Mouse (Mus musculus): ENCODE measurements around the gene Fcgr4. TPM values are rescaled to one million over a fixed set of nuclear protein-coding genes. Genes with fewer than 3 reads are reported as not detected.

Gene Fcgr4
- total and polyA plus RNA-seq, 3 experiments: 0.03 to 0.22 TPM; not detected in 1

GRCm38 (mm10) chr1:171037861-171038721, 19.4 kb downstream of the Fcgr4 start:
- H3K9me3 ChIP-seq (replicated peaks): no peaks in the 10 kb centered on the region
- ATAC-seq (ENCODE audit: extremely low read depth, insufficient number of reproducible peaks, low FRiP score, poor library complexity, severe bottlenecking): peak; percentile 11; the same call in 1 of the 2 replicates
- H3K4me3 ChIP-seq (ENCODE audit: low read depth, low read length): peak overlapping the region; percentile 77
- peaks cover 32% of the 10 kb centered on the region for H3K4me1 ChIP-seq (ENCODE audit: insufficient read depth, low read depth, low read length)
- no peak for DNase-seq (ENCODE audit: low spot score)
- TF ChIP-seq GATA2 (IDR thresholded peaks at IDR 0.05; ENCODE audit: borderline replicate concordance, low read depth, low read length) (no peak), TAL1 (conservative IDR thresholded peaks at IDR 0.05; ENCODE audit: low read depth, low read length) (no peak), CTCF (IDR thresholded peaks at IDR 0.05; ENCODE audit: low read depth, low read length) (no peak), GATA1 (IDR thresholded peaks at IDR 0.05; ENCODE audit: borderline replicate concordance, low read length) (no peak), POLR2AphosphoS5 (IDR thresholded peaks at IDR 0.05; ENCODE audit: insufficient replicate concordance, low read depth, low read length) (no peak)
- no peaks in the 10 kb centered on the region for H3K36me3 ChIP-seq (replicated peaks)
- H3K27me3 ChIP-seq (ENCODE audit: insufficient read depth, low read length): peaks cover 5% of the 10 kb centered on the region; the same call in 1 of the 2 replicates

- TF ChIP-seq CTCF (IDR thresholded peaks at IDR 0.05; ENCODE audit: low read depth, low read length) (no peak), TAL1 (conservative IDR thresholded peaks at IDR 0.05; ENCODE audit: low read depth, low read length) (no peak), GATA2 (IDR thresholded peaks at IDR 0.05; ENCODE audit: borderline replicate concordance, low read depth, low read length) (no peak), GATA1 (IDR thresholded peaks at IDR 0.05; ENCODE audit: borderline replicate concordance, low read length) (no peak), POLR2AphosphoS5 (IDR thresholded peaks at IDR 0.05; ENCODE audit: insufficient replicate concordance, low read depth, low read length) (no peak)
- H3K9me3 ChIP-seq (replicated peaks): peaks cover 5% of the 10 kb centered on the region
- H3K4me3 ChIP-seq (ENCODE audit: low read depth, low read length): no peak overlapping the region
- peaks cover 5% of the 10 kb centered on the region; the same call in 1 of the 2 replicates for H3K27me3 ChIP-seq (ENCODE audit: insufficient read depth, low read length)
- H3K36me3 ChIP-seq (replicated peaks): no peaks in the 10 kb centered on the region
- no peak for ATAC-seq (ENCODE audit: extremely low read depth, insufficient number of reproducible peaks, low FRiP score, poor library complexity, severe bottlenecking)
- no peak for DNase-seq (ENCODE audit: low spot score)
- H3K4me1 ChIP-seq (ENCODE audit: insufficient read depth, low read depth, low read length): peaks cover 22% of the 10 kb centered on the region
These were observed 20.4 kb downstream of the Fcgr4 start for GRCm38 (mm10) chr1:171039135-171039534.

DNA sequence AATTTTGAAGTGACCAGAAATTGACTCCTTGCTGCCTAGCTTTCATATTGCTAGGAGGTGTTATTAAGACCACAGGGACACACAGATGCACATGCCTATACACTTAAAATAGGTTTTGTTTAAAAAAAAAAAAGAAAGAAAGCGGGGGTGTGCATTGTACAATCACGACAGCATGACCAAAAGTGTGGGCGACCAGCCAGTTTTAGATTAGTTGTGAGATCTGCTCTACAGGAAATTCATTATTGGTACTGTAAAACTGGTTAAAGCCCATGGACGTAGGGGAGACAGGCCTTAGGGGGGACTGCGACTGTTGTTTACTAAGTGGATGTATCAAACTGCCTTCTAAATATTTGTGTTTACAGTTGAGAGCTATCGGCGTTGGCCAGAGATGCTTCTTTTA, 21.2 kb downstream of the Fcgr4 start:
- DNase-seq (ENCODE audit: low spot score): no peak
- Histone ChIP-seq H3K4me3 (ENCODE audit: low read depth, low read length) (no peak overlapping the region), H3K27me3 (ENCODE audit: insufficient read depth, low read length) (peaks cover 5% of the 10 kb centered on the region; the same call in 1 of the 2 replicates), H3K9me3 (replicated peaks) (peaks cover 9% of the 10 kb centered on the region), H3K36me3 (replicated peaks) (no peaks in the 10 kb centered on the region), H3K4me1 (ENCODE audit: insufficient read depth, low read depth, low read length) (peaks cover 15% of the 10 kb centered on the region)
- no peak for ATAC-seq (ENCODE audit: extremely low read depth, insufficient number of reproducible peaks, low FRiP score, poor library complexity, severe bottlenecking)
- TF ChIP-seq CTCF (IDR thresholded peaks at IDR 0.05; ENCODE audit: low read depth, low read length) (no peak), POLR2AphosphoS5 (IDR thresholded peaks at IDR 0.05; ENCODE audit: insufficient replicate concordance, low read depth, low read length) (no peak), GATA1 (IDR thresholded peaks at IDR 0.05; ENCODE audit: borderline replicate concordance, low read length) (no peak), GATA2 (IDR thresholded peaks at IDR 0.05; ENCODE audit: borderline replicate concordance, low read depth, low read length) (no peak), TAL1 (conservative IDR thresholded peaks at IDR 0.05; ENCODE audit: low read depth, low read length) (no peak)

DNA sequence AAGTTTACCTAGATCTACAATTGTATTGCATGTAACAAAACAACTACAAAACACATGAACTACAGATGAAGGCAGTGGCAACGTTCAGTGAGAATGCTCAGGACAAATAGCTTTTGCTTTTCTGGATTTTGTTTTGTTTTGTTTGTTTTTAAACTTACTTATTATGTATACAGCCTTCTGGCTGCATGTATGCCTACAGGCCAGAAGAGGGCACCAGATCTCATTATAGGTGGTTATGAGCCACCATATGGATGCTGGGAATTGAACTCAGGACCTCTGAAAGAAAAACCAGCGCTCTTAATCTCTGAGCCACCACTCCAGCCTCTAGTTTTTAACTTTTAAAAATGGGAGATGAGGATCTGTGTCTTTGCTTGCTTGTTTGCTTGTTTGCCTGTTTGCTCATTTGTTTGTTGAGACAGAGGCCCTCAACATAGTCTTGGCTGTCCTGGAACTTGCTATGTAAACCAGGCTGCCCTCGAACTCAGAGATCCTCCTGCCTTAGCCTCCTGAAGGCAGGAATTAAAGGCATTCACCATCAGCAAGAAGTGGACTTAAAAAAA, 25.0 kb downstream of the Fcgr4 start:
- DNase-seq (ENCODE audit: low spot score): no peak
- no peak for ATAC-seq (ENCODE audit: extremely low read depth, insufficient number of reproducible peaks, low FRiP score, poor library complexity, severe bottlenecking)

GRCm38 (mm10) chr1:171044365-171045078, 25.8 kb downstream of the Fcgr4 start:
- Histone ChIP-seq H3K9me3 (replicated peaks) (peaks cover 9% of the 10 kb centered on the region), H3K27me3 (ENCODE audit: insufficient read depth, low read length) (peaks cover 5% of the 10 kb centered on the region; the same call in 1 of the 2 replicates), H3K4me3 (ENCODE audit: low read depth, low read length) (peak overlapping the region; percentile 23; the same call in 1 of the 2 replicates), H3K36me3 (replicated peaks) (no peaks in the 10 kb centered on the region), H3K4me1 (ENCODE audit: insufficient read depth, low read depth, low read length) (peaks cover 6% of the 10 kb centered on the region; the same call in 1 of the 2 replicates)
- peak; percentile 8; the same call in 1 of the 2 replicates for ATAC-seq (ENCODE audit: extremely low read depth, insufficient number of reproducible peaks, low FRiP score, poor library complexity, severe bottlenecking)
- no peak for DNase-seq (ENCODE audit: low spot score)
- TF ChIP-seq GATA1 (IDR thresholded peaks at IDR 0.05; ENCODE audit: borderline replicate concordance, low read length) (no peak), CTCF (IDR thresholded peaks at IDR 0.05; ENCODE audit: low read depth, low read length) (no peak), TAL1 (conservative IDR thresholded peaks at IDR 0.05; ENCODE audit: low read depth, low read length) (no peak), POLR2AphosphoS5 (IDR thresholded peaks at IDR 0.05; ENCODE audit: insufficient replicate concordance, low read depth, low read length) (no peak), GATA2 (IDR thresholded peaks at IDR 0.05; ENCODE audit: borderline replicate concordance, low read depth, low read length) (no peak)

More for the DNA sequence above, 25.0 kb downstream of the Fcgr4 start:
- Histone ChIP-seq H3K4me1 (ENCODE audit: insufficient read depth, low read depth, low read length) (peaks cover 11% of the 10 kb centered on the region), H3K27me3 (ENCODE audit: insufficient read depth, low read length) (peaks cover 5% of the 10 kb centered on the region; the same call in 1 of the 2 replicates), H3K9me3 (replicated peaks) (peaks cover 9% of the 10 kb centered on the region), H3K36me3 (replicated peaks) (no peaks in the 10 kb centered on the region), H3K4me3 (ENCODE audit: low read depth, low read length) (no peak overlapping the region)
- TF ChIP-seq TAL1 (conservative IDR thresholded peaks at IDR 0.05; ENCODE audit: low read depth, low read length): no peak
- no peak for TF ChIP-seq POLR2AphosphoS5 (IDR thresholded peaks at IDR 0.05; ENCODE audit: insufficient replicate concordance, low read depth, low read length)
- no peak for TF ChIP-seq GATA1 (IDR thresholded peaks at IDR 0.05; ENCODE audit: borderline replicate concordance, low read length)
- no peak for TF ChIP-seq CTCF (IDR thresholded peaks at IDR 0.05; ENCODE audit: low read depth, low read length)
- TF ChIP-seq GATA2 (IDR thresholded peaks at IDR 0.05; ENCODE audit: borderline replicate concordance, low read depth, low read length): no peak

All from G1E (cell line).